Mouse (Mus musculus) kidney, postnatal 0 days (tissue): ENCODE measurements around the gene Metap2. TPM values are rescaled to one million over a fixed set of nuclear protein-coding genes. Genes with fewer than 3 reads are reported as not detected.

ENCODE experiments used
- ATAC-seq: fragments of 200-750 bp; cut with Nextera tagmentation; replicated peaks from 2 replicates; pipeline ENCODE4 v1.8.0; 2017; ENCODE audit warnings: low read depth, moderate number of reproducible peaks, moderate TSS enrichment, moderate library complexity; ENCODE audit not compliant: low FRiP score
- DNase-seq: peaks from one replicate; pipeline ENCODE4 v3.0.0-alpha.2; 2016; ENCODE audit warnings: low spot score
- H3K27ac ChIP-seq: fragments of 300-500 bp; sonication (generic); 2 replicates; pipeline ENCODE4 v1.5.1; 2014; ENCODE audit warnings: mild to moderate bottlenecking
- H3K27me3 ChIP-seq: fragments of 300-500 bp; sonication (generic); 2 replicates; pipeline ENCODE4 v1.6.1; 2014; ENCODE audit warnings: low read length, mixed read lengths; ENCODE audit not compliant: insufficient read depth
- H3K36me3 ChIP-seq: fragments of 300-500 bp; sonication (generic); 2 replicates; pipeline ENCODE4 v1.6.1; 2014; ENCODE audit warnings: low read length, mixed read lengths; ENCODE audit not compliant: insufficient read depth
- H3K4me1 ChIP-seq: fragments of 300-500 bp; sonication (generic); replicated peaks from 2 replicates; pipeline ENCODE4 v1.6.1; 2014; ENCODE audit warnings: antibody characterized with exemption, low read length, mixed read lengths; ENCODE audit not compliant: insufficient read depth
- H3K4me2 ChIP-seq: fragments of 300-500 bp; sonication (generic); 2 replicates; pipeline ENCODE4 v1.6.1; 2014; ENCODE audit warnings: mild to moderate bottlenecking, low read length, moderate library complexity, mixed read lengths
- H3K4me3 ChIP-seq: fragments of 300-500 bp; sonication (generic); replicated peaks from 2 replicates; pipeline ENCODE4 v1.5.1; 2014; ENCODE audit warnings: low read depth, low read length
- H3K9ac ChIP-seq: fragments of 300-500 bp; sonication (generic); 2 replicates; pipeline ENCODE4 v1.6.1; 2014; ENCODE audit warnings: low read depth, low read length
- H3K9me3 ChIP-seq: fragments of 300-500 bp; sonication (generic); replicated peaks from 2 replicates; pipeline ENCODE4 v1.6.1; 2016; ENCODE audit warnings: low read length, inconsistent platforms, mixed read lengths
- CTCF ChIP-seq: IDR thresholded peaks from 2 replicates; pipeline ENCODE4 v1.5.1; 2016; ENCODE audit warnings: antibody characterized with exemption, low read depth, mild to moderate bottlenecking, moderate library complexity
- WGBS: fragments of 180-500 bp; shearing (Covaris S2); extraction: QIAGEN DNeasy Blood & Tissue Kit; methylation state at CpG from one replicate; pipeline ENCODE4 v1.1.7; 2014; 5-methylcytosine and 5-hydroxymethylcytosine counted together
- polyA plus RNA-seq: library from polyadenylated mRNA; unstranded; fragments of >200 nt; fragmentation: Nextera tagmentation; extraction: Ambion mirVana; gene quantifications from 2 replicates; pipeline ENCODE4 v1.2.1, GENCODE M21; 2015

The Metap2 gene
- polyA plus RNA-seq, 1 experiment from 2014 or later: 188 TPM

DNA sequence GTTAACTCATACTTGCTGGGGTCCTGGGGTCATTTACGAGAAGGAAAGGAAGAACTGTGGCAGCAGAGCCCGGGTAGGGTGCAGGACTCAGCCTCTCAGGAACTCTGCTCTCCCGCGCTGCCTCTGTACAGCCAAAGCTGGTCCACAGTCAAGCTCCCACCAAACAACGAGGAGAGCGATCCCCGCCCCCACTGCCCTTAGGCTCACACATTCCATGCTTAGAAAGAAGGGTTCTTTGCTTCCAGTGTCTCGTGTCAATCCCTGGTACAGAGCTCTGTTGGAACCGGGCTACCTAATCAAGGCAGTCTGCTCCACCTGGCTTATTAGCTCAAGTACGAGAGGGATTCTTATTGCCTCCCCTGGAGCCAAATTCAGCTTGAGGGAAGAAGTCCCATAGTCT, 10.5 kb upstream of the Metap2 start:
- Histone ChIP-seq H3K4me2 (no peak overlapping the region), H3K27ac (no peak overlapping the region), H3K9me3 (no peaks in the 10 kb centered on the region), H3K9ac (no peak overlapping the region), H3K36me3 (no peaks in the 10 kb centered on the region), H3K4me3 (no peak overlapping the region), H3K27me3 (no peaks in the 10 kb centered on the region), H3K4me1 (no peaks in the 10 kb centered on the region)
- TF ChIP-seq CTCF: no peak
- ATAC-seq (no peak), DNase-seq (no peak)
- 41% methylated on average over 10 of the region's 10 CpGs for WGBS

- WGBS: 86% methylated on average over 11 of the region's 11 CpGs
- no peaks in the 10 kb centered on the region for H3K4me1 ChIP-seq
- no peaks in the 10 kb centered on the region for H3K36me3 ChIP-seq
These were observed 3.0 kb upstream of the Metap2 start for GRCm38 (mm10) chr10:93899907-93900306.

GRCm38 (mm10) chr10:93899303-93899702, 2.4 kb upstream of the Metap2 start:
- Histone ChIP-seq H3K27ac (no peak overlapping the region), H3K9ac (no peak overlapping the region), H3K27me3 (no peaks in the 10 kb centered on the region), H3K4me1 (no peaks in the 10 kb centered on the region), H3K4me3 (no peak overlapping the region), H3K9me3 (no peaks in the 10 kb centered on the region), H3K36me3 (no peaks in the 10 kb centered on the region), H3K4me2 (no peak overlapping the region)
- 43% methylated on average over 2 of the region's 2 CpGs for WGBS
- peak; percentile 31 for DNase-seq
- no peak for TF ChIP-seq CTCF
- no peak; the same call in 1 of the 2 replicates for ATAC-seq

More at GRCm38 (mm10) chr10:93899907-93900306, 3.0 kb upstream of the Metap2 start:
- Histone ChIP-seq H3K9me3 (no peaks in the 10 kb centered on the region), H3K9ac (no peak overlapping the region), H3K4me3 (no peak overlapping the region), H3K27me3 (no peaks in the 10 kb centered on the region), H3K27ac (no peak overlapping the region), H3K4me2 (no peak overlapping the region)
- no peak for TF ChIP-seq CTCF
- no peak for DNase-seq
- no peak for ATAC-seq

GRCm38 (mm10) chr10:93892551-93892950, 4.3 kb downstream of the Metap2 start:
- no peak for ATAC-seq
- Histone ChIP-seq H3K9ac (no peak overlapping the region), H3K36me3 (no peaks in the 10 kb centered on the region), H3K27ac (no peak overlapping the region), H3K9me3 (no peaks in the 10 kb centered on the region), H3K27me3 (no peaks in the 10 kb centered on the region), H3K4me2 (no peak overlapping the region), H3K4me3 (no peak overlapping the region), H3K4me1 (0 out of 2 replicates have a peak, but pooled peaks cover 4% of the 10 kb centered on the region)
- no peak for TF ChIP-seq CTCF
- WGBS: 93% methylated on average over 4 of the region's 4 CpGs
- no peak for DNase-seq

DNA sequence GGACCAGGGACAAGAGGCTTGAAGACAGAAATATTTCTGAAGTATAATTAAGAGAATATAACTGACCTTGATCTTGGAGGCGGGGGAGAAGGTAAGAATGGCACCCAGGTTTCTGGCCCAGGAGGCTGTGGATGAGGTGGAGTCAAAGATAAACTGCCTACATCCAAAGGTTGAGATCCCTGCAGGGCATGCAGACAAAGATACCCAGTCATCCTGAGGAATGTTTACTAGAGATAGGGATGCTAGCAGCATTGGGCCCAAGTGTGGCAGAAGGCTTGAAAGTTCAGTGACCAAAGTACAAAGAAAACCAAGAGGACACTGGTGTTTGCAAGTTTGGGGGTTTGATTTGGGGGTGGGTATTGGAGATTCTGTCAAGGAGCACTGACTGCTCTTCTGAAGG, 5.9 kb downstream of the Metap2 start:
- H3K9me3 ChIP-seq: no peaks in the 10 kb centered on the region
- no peak for DNase-seq
- no peak for TF ChIP-seq CTCF
- 0 out of 2 replicates have a peak, but pooled peaks cover 4% of the 10 kb centered on the region for H3K4me1 ChIP-seq
- H3K9ac ChIP-seq: no peak overlapping the region
- H3K27me3 ChIP-seq: no peaks in the 10 kb centered on the region
- no peak for ATAC-seq
- no peak overlapping the region for H3K4me3 ChIP-seq
- 96% methylated on average over 1 of the region's 1 CpGs for WGBS
- H3K36me3 ChIP-seq: no peaks in the 10 kb centered on the region
- no peak overlapping the region for H3K4me2 ChIP-seq
- no peak overlapping the region for H3K27ac ChIP-seq

DNA sequence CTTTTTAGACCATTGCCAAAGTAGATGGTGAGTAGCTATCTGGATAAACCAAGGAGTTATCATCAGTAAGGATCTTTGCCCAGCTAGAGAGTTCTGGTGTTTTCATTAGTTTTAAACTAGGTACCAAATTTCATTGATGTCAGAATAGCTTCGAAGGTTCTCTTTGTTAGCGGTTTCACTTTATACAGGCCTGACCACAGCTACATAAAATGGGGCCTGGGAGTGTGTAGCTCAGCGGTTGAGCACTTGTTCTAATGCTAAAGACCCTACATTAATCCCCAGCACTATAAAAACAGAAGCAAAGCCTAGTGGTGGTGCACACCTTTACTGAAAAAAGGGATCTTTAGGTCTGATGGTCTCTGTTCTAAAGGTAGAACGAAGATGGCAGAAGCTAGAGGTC, 6.3 kb downstream of the Metap2 start:
- Histone ChIP-seq H3K9me3 (no peaks in the 10 kb centered on the region), H3K4me3 (no peak overlapping the region), H3K36me3 (no peaks in the 10 kb centered on the region), H3K4me2 (peak overlapping the region; percentile 75; the same call in 1 of the 2 replicates), H3K27me3 (no peaks in the 10 kb centered on the region), H3K4me1 (0 out of 2 replicates have a peak, but pooled peaks cover 4% of the 10 kb centered on the region), H3K27ac (no peak overlapping the region), H3K9ac (no peak overlapping the region)
- 71% methylated on average over 4 of the region's 4 CpGs for WGBS
- no peak for DNase-seq
- ATAC-seq: no peak
- TF ChIP-seq CTCF: no peak

- Histone ChIP-seq H3K27me3 (no peaks in the 10 kb centered on the region), H3K4me1 (0 out of 2 replicates have a peak, but pooled peaks cover 4% of the 10 kb centered on the region), H3K9ac (peak overlapping the region; percentile 81), H3K4me2 (peak overlapping the region; percentile 75), H3K4me3 (peak overlapping the region; percentile 82), H3K36me3 (0 out of 2 replicates have a peak, but pooled peaks cover under 1% of the 10 kb centered on the region), H3K9me3 (no peaks in the 10 kb centered on the region), H3K27ac (no peak overlapping the region)
- ATAC-seq (no peak; the same call in 1 of the 2 replicates), DNase-seq (no peak)
- under 1% methylated on average over 22 of the region's 22 CpGs for WGBS
- no peak for TF ChIP-seq CTCF
These were observed 6.9 kb downstream of the Metap2 start for GRCm38 (mm10) chr10:93889976-93890375.
